Mouse (Mus musculus) mouse trophoblast stem cell (cell line): ENCODE measurements at regions not wholly inside any gene's neighbourhood (a gene's known extent, or its start where the extent isn't known, plus 50 kb on each side); places are given as distances from the start of the nearest gene placed in this dataset.

Experiments used
- in situ Hi-C, 2 experiments: fragments of 300-500 bp; cut with MseI, MboI; formaldehyde crosslinking; loops; 2 replicates in 1 of 2; 3 replicates in 1 of 2; pipeline ENCODE4 v1.15.1; 2025

DNA sequence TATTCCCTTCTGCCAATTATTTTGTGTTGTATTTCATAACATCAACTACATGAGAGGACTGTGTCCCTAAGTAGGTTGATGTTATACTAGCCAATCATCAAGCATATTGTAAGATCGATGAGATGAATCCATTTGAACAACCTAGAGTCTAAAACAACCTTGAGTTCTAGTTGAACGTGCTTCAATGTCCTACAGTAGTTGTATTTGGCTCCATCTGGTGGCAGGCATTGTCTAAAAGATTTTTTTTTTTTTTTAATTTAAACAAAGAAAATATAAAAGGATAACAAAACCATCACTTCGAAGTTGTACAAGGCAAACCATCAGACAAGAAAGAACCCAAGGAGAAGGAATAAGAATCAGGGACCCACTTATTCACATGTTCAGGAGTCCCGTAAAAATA lies 114.4 kb downstream of the Pih1d3 start:
- in situ Hi-C loops, result loop anchor here in 1 of 2 experiments (5.0 kb wide), 1 partner anchor 125 kb away; no protein-coding TSS in a partner anchor

DNA sequence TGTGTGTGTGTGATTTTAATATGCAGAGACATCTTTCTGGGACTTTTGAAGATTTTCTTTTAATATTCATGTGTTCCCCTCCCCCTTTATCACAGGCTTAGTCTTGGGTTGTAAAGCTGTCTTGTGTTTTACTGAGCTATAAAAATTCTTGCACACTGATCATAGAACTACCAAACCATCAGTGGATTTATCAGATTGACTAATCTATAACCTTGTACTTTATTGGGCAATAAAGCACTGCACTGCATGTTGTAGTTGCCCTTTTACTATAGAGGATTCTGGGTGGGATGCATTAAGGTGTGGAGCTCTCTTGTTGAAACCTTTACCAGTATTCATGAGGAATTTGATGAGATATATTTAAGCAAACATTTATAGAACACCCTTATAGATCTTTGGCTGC lies 141.3 kb downstream of the Pih1d3 start:
- in situ Hi-C loops, result no loop called here

DNA sequence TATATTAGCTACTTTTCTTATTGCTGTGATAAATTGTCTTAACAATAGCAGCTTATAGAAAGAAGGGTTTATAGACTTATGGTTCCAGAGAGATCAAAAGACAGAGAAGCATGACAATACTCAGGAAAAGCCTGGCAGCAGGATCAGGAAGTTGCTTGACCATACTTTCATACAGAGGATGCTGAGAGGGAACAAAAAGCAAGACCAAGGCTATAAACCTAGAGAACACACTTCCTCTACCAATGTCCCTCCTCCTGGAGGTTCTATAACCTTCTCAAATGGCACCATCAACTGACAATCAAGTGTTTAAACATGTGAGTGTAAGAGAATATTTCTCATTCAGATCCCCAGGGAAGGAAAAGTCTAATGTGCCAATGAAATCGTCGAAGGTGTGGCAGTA lies 154.7 kb downstream of the Pih1d3 start:
- in situ Hi-C loops, result no loop called here

DNA sequence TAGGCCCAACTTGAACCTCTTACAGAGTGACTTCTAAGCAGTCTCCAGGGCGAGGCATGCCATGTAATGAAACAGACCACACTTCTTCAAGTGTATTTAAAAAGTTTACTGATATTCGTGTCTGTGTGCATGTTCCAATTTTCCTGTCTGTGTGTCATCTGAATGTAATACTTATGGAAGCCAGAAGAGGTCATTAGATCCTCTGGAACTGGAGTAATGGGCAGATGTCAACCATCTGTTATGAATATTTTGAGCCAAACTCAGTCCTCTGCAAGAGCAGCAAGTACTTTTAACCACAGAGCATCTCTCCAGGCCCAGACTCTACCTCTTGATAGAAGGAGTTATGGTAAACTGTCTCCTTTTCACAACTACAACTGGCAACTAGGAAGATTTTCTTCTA lies 156.4 kb downstream of the Pih1d3 start:
- in situ Hi-C loops, result no loop called here

DNA sequence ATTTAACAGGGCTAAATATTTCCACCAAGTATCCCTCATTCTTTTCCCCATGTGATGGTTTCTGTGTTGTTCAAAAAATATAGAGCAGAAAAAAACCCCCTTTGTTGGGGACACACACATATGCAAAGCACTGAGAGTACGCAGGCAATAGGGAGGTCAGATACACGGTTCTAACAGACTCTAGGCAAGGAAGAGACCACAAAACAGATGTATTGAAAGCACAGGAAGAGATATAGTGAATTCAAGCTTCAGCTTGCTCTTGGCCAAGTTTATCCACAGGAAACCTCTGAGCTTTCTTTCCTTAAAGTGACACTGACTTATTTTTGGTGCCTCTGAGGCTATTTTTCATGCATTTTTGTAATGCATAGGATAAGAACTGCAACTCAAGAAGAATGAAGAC lies 157.7 kb downstream of the Pih1d3 start:
- in situ Hi-C loops, result no loop called here

DNA sequence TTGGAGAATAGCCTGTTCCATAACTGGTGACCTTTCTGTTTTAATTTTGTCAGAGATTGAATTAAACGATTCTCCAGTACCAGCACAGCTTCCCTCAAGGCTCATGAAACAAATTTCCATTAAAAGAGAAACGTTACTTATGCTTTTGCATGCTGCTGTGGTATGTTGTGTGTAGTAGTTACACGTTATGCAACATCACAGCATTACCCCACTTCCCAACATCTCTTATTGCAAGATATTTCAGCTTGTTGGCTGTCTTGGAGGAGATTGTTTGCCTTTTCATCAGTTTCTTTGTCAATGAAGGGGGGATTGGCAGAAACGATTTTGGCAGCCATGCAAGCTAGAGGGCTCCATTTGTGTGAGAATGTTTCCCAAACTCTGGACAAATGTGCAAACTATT lies 159.6 kb downstream of the Pih1d3 start:
- in situ Hi-C loops, result no loop called here
